ENCODE assay signal across 22 mouse cellular contexts in the genomic region with DNA sequence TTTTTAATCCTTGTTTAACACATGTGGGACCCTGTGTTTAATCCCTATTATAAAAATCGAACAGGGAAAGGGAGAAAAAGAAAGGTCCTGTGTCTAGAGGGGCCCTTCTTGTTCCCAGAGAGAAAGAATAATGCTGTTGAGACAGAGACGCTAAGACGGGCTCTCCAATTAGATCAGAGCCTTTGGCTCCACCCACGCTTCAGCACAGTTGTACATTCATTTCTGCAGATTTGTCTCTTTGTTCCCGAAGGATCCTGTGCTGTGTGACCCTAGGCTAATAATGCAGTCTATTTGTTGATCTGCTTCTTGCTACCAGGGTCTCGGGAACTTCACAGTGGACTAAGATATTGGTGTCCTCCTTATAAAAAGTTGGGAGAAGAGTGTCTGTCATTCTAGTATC.
DNase-seq lines count a peak whose midpoint lies in the region; ATAC-seq and TF ChIP-seq lines count a peak whose summit lies in the region.
"Had no signal": no experiment of that assay in that cellular context is flagged by ENCODE, and none has a peak within 500 bp of the region (broad histone marks: within the 10 kb centered on the region; RNA-seq: fewer than 3 reads in every experiment).

No protein-coding gene starts in this region.

- no peaks in the 10 kb centered on the region for H3K36me3 ChIP-seq in forebrain, embryonic 10.5 days (replicated peaks)
- no peaks in the 10 kb centered on the region for H3K36me3 ChIP-seq in forebrain, embryonic 16.5 days (ENCODE audit: control insufficient read depth, insufficient read depth)
- no peaks in the 10 kb centered on the region for H3K36me3 ChIP-seq in forebrain, postnatal 0 days (ENCODE audit: insufficient read depth)
- no peaks in the 10 kb centered on the region for H3K36me3 ChIP-seq in forebrain, embryonic 15.5 days
- H3K36me3 ChIP-seq: embryonic facial prominence, embryonic 13.5 days; G1E; hindbrain, embryonic 12.5 days; hindbrain, embryonic 15.5 days had no signal

- no peak for TF ChIP-seq POLR2A in brain, embryonic 14.5 days (IDR thresholded peaks at IDR 0.05; ENCODE audit: borderline replicate concordance, extremely low read depth, insufficient read depth, insufficient read length, poor library complexity, severe bottlenecking)

- no peak overlapping the region for H3K4me3 ChIP-seq in forebrain, embryonic 10.5 days
- no peak overlapping the region for H3K4me3 ChIP-seq in forebrain, embryonic 16.5 days (replicated peaks; ENCODE audit: low read length)
- H3K4me3 ChIP-seq in forebrain, postnatal 0 days (ENCODE audit: low read depth, low read length) = no peak overlapping the region
- H3K4me3 ChIP-seq in forebrain, embryonic 15.5 days = no peak overlapping the region
- H3K4me3 ChIP-seq: embryonic facial prominence, embryonic 13.5 days; erythroblast, embryonic 14.5 days; gastrocnemius, adult 2 months; hindbrain, embryonic 12.5 days; hindbrain, embryonic 15.5 days had no signal

- no peak overlapping the region for H3K4me2 ChIP-seq in forebrain, embryonic 16.5 days (ENCODE audit: low read length)
- H3K4me2 ChIP-seq in forebrain, postnatal 0 days (ENCODE audit: low read depth) = no peak overlapping the region
- no peak overlapping the region for H3K4me2 ChIP-seq in forebrain, embryonic 15.5 days (replicated peaks)
- H3K4me2 ChIP-seq: embryonic facial prominence, embryonic 13.5 days; heart, embryonic 11.5 days; hindbrain, embryonic 12.5 days; hindbrain, embryonic 15.5 days had no signal

- no peak for TF ChIP-seq CTCF in forebrain, postnatal 0 days (IDR thresholded peaks at IDR 0.05; ENCODE audit: low read depth)
- no peak for TF ChIP-seq CTCF in brain, embryonic 14.5 days (IDR thresholded peaks at IDR 0.05; ENCODE audit: borderline replicate concordance, extremely low read depth, insufficient read depth, insufficient read length)

- H3K27ac ChIP-seq in forebrain, embryonic 10.5 days = 0 out of 2 replicates have a peak overlapping the region, but pooled peaks have one; percentile 30
- no peak overlapping the region for H3K27ac ChIP-seq in forebrain, embryonic 16.5 days (ENCODE audit: low read length)
- no peak overlapping the region for H3K27ac ChIP-seq in forebrain, postnatal 0 days (ENCODE audit: low read depth, low read length)
- no peak overlapping the region for H3K27ac ChIP-seq in forebrain, embryonic 15.5 days (replicated peaks)
- H3K27ac ChIP-seq: embryonic facial prominence, embryonic 13.5 days; gastrocnemius, adult 2 months; hindbrain, embryonic 12.5 days; hindbrain, embryonic 15.5 days had no signal

- H3K4me1 ChIP-seq in forebrain, embryonic 10.5 days = peaks cover 30% of the 10 kb centered on the region
- peaks cover 2% of the 10 kb centered on the region; the same call in 1 of the 2 replicates for H3K4me1 ChIP-seq in forebrain, embryonic 16.5 days (replicated peaks; ENCODE audit: control insufficient read depth, insufficient read depth, low read length)
- no peaks in the 10 kb centered on the region for H3K4me1 ChIP-seq in forebrain, postnatal 0 days (ENCODE audit: insufficient read depth)
- no peaks in the 10 kb centered on the region for H3K4me1 ChIP-seq in forebrain, embryonic 15.5 days
- H3K4me1 ChIP-seq: hindbrain, embryonic 12.5 days; hindbrain, embryonic 15.5 days had no signal

- H3K9ac ChIP-seq in forebrain, embryonic 16.5 days (replicated peaks; ENCODE audit: low read depth, low read length) = no peak overlapping the region
- no peak overlapping the region for H3K9ac ChIP-seq in forebrain, postnatal 0 days
- no peak overlapping the region for H3K9ac ChIP-seq in forebrain, embryonic 15.5 days (replicated peaks)
- H3K9ac ChIP-seq: embryonic facial prominence, embryonic 13.5 days; hindbrain, embryonic 12.5 days; hindbrain, embryonic 15.5 days had no signal

- no peak for ATAC-seq in forebrain, embryonic 16.5 days
- ATAC-seq in forebrain, postnatal 0 days = peak; percentile 56; the same call in 1 of the 2 replicates
- no peak for ATAC-seq in forebrain, embryonic 15.5 days (replicated peaks)

- peaks cover 9% of the 10 kb centered on the region; the same call in 1 of the 2 replicates for H3K9me3 ChIP-seq in forebrain, embryonic 10.5 days
- 0 out of 2 replicates have a peak, but pooled peaks cover 3% of the 10 kb centered on the region for H3K9me3 ChIP-seq in forebrain, embryonic 16.5 days (ENCODE audit: control insufficient read depth, low read length)
- peaks cover 4% of the 10 kb centered on the region; the same call in 1 of the 2 replicates for H3K9me3 ChIP-seq in forebrain, postnatal 0 days (ENCODE audit: low read length)
- 0 out of 2 replicates have a peak, but pooled peaks cover 4% of the 10 kb centered on the region for H3K9me3 ChIP-seq in forebrain, embryonic 15.5 days
- H3K9me3 ChIP-seq: hindbrain, embryonic 15.5 days had no signal

- H3K27me3 ChIP-seq in forebrain, embryonic 10.5 days (ENCODE audit: poor library complexity, severe bottlenecking) = peaks cover 4% of the 10 kb centered on the region; the same call in 1 of the 2 replicates
- no peaks in the 10 kb centered on the region for H3K27me3 ChIP-seq in forebrain, embryonic 16.5 days (replicated peaks; ENCODE audit: control insufficient read depth, insufficient read depth, low read length)
- H3K27me3 ChIP-seq in forebrain, postnatal 0 days (ENCODE audit: insufficient read depth, low read length) = no peaks in the 10 kb centered on the region
- H3K27me3 ChIP-seq in forebrain, embryonic 15.5 days = no peaks in the 10 kb centered on the region
- H3K27me3 ChIP-seq: embryonic facial prominence, embryonic 13.5 days; hindbrain, embryonic 12.5 days; hindbrain, embryonic 15.5 days had no signal

- DNase-seq in forebrain, embryonic 10.5 days (ENCODE audit: extremely low spot score, low spot score) = no peak
- no peak for DNase-seq in forebrain, postnatal 0 days
- DNase-seq in brain, embryonic 14.5 days (ENCODE audit: low read depth) = peak; percentile 47
- no peak for DNase-seq in Muller cell, postnatal 12 days (ENCODE audit: inconsistent ontology term)
- DNase-seq: adrenal gland, adult 2 months; adrenal gland, postnatal 14 days; cerebellum, adult 11 months; cerebellum, adult 2 months; cerebellum, adult 9-11 months; cerebellum, postnatal 25 days; gastrocnemius, adult 2 months; gastrocnemius, postnatal 14 days; heart, adult 11 months; kidney, adult 2 months had no signal

- WGBS in forebrain, embryonic 10.5 days = 62% methylated on average over 6 of the region's 6 CpGs
- WGBS in forebrain, embryonic 16.5 days = 15% methylated on average over 6 of the region's 6 CpGs
- 20% methylated on average over 6 of the region's 6 CpGs for WGBS in forebrain, postnatal 0 days
- WGBS in forebrain, embryonic 15.5 days = 14% methylated on average over 6 of the region's 6 CpGs
